Mouse (Mus musculus) forebrain, embryonic 13.5 days (tissue): ENCODE measurements at regions not wholly inside any gene's neighbourhood (a gene's known extent, or its start where the extent isn't known, plus 50 kb on each side); places are given as distances from the start of the nearest gene placed in this dataset.

Experiments used
- ATAC-seq: fragments of 200-750 bp; cut with Nextera tagmentation; 2 replicates; pipeline ENCODE4 v1.8.0; 2017
- H3K27ac ChIP-seq: fragments of 300-500 bp; sonication (generic); 2 replicates; pipeline ENCODE4 v1.5.1; 2015; ENCODE audit warnings: inconsistent platforms, mild to moderate bottlenecking, moderate library complexity
- H3K27me3 ChIP-seq: fragments of 300-500 bp; sonication (generic); 2 replicates; pipeline ENCODE4 v1.6.1; 2015; ENCODE audit warnings: mild to moderate bottlenecking, inconsistent platforms
- H3K36me3 ChIP-seq: fragments of 300-500 bp; sonication (generic); 2 replicates; pipeline ENCODE4 v1.6.1; 2015; ENCODE audit warnings: mild to moderate bottlenecking, inconsistent platforms; ENCODE audit not compliant: poor library complexity, severe bottlenecking
- H3K4me1 ChIP-seq: fragments of 300-500 bp; sonication (generic); 2 replicates; pipeline ENCODE4 v1.6.1; 2015; ENCODE audit warnings: inconsistent platforms
- H3K4me2 ChIP-seq: fragments of 300-500 bp; sonication (generic); 2 replicates; pipeline ENCODE4 v1.6.1; 2015; ENCODE audit warnings: inconsistent platforms, mild to moderate bottlenecking, moderate library complexity
- H3K4me3 ChIP-seq: fragments of 300-500 bp; sonication (generic); 2 replicates; pipeline ENCODE4 v1.5.1; 2015; ENCODE audit warnings: mild to moderate bottlenecking, inconsistent platforms
- H3K9ac ChIP-seq: fragments of 300-500 bp; sonication (generic); 2 replicates; pipeline ENCODE4 v1.6.1; 2015; ENCODE audit warnings: mild to moderate bottlenecking, inconsistent platforms
- H3K9me3 ChIP-seq: fragments of 300-500 bp; sonication (generic); replicated peaks from 2 replicates; pipeline ENCODE4 v1.6.1; 2016; ENCODE audit warnings: inconsistent platforms
- WGBS: fragments of 180-500 bp; shearing (Covaris S2); methylation state at CpG from one replicate; pipeline ENCODE4 v1.1.7; 2015; 5-methylcytosine and 5-hydroxymethylcytosine counted together

DNA sequence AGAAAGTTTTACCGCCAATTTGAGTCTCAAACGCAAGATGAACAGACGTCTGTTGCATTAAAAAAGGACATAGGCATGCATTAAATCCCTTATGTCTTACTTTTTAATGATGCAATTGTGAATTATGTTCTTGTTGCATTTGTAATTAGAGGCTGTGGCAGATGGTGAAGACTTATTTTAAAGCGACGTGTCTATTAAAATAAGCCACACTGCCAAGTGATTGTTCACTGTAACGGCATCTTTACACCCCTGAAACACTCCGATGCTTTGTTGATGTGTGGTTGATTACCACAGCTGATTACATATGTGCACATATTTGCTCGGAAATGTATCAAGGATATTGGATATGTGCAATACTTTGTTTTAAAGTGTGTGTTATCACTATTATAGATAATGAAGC lies 610.2 kb downstream of the Slc4a3 start:
- Histone ChIP-seq H3K4me2 (no peak overlapping the region), H3K36me3 (no peaks in the 10 kb centered on the region), H3K27ac (no peak overlapping the region), H3K4me1 (no peaks in the 10 kb centered on the region; the same call in 1 of the 2 replicates), H3K9ac (no peak overlapping the region), H3K9me3 (no peaks in the 10 kb centered on the region), H3K4me3 (no peak overlapping the region), H3K27me3 (no peaks in the 10 kb centered on the region)
- WGBS: 55% methylated on average over 8 of the region's 8 CpGs
- peak; percentile 27; the same call in 1 of the 2 replicates for ATAC-seq

- Histone ChIP-seq H3K4me2 (no peak overlapping the region), H3K36me3 (no peaks in the 10 kb centered on the region), H3K4me3 (no peak overlapping the region), H3K27ac (no peak overlapping the region), H3K9me3 (no peaks in the 10 kb centered on the region), H3K4me1 (0 out of 2 replicates have a peak, but pooled peaks cover 3% of the 10 kb centered on the region), H3K9ac (no peak overlapping the region), H3K27me3 (no peaks in the 10 kb centered on the region)
- 55% methylated on average over 2 of the region's 2 CpGs for WGBS
- ATAC-seq: no peak
Measured at GRCm38 (mm10) chr1:76167486-76167885, 621.4 kb downstream of the Slc4a3 start.

DNA sequence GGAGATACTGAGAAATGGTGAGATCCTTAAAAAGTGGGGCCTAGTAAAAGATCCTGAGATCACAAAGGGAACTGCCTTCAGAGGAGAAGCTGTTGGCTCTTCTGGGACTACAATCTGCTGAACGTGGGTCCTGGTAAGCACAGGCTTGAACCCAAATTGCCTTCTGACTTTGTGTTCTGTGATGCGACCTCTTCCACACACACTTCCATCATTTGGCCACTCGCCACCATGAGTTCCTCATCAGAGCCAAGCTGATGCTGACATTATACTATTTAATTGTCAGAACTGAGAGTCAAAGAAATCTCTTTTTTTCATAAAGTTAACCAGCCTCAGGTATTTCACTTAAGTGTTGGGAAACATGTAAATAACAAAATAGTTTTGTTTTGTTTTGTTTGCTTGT lies 635.1 kb downstream of the Slc4a3 start:
- Histone ChIP-seq H3K4me1 (no peaks in the 10 kb centered on the region), H3K27ac (no peak overlapping the region), H3K4me2 (no peak overlapping the region), H3K36me3 (no peaks in the 10 kb centered on the region), H3K9me3 (no peaks in the 10 kb centered on the region), H3K9ac (no peak overlapping the region), H3K27me3 (no peaks in the 10 kb centered on the region), H3K4me3 (no peak overlapping the region)
- 84% methylated on average over 3 of the region's 3 CpGs for WGBS
- no peak for ATAC-seq

GRCm38 (mm10) chr1:76194844-76195243 lies 648.8 kb downstream of the Slc4a3 start:
- ATAC-seq: no peak
- H3K9me3 ChIP-seq: no peaks in the 10 kb centered on the region
- H3K36me3 ChIP-seq: no peaks in the 10 kb centered on the region
- 66% methylated on average over 4 of the region's 4 CpGs for WGBS
- H3K27ac ChIP-seq: no peak overlapping the region
- H3K4me3 ChIP-seq: no peak overlapping the region
- no peaks in the 10 kb centered on the region for H3K4me1 ChIP-seq
- H3K27me3 ChIP-seq: no peaks in the 10 kb centered on the region
- H3K4me2 ChIP-seq: no peak overlapping the region
- no peak overlapping the region for H3K9ac ChIP-seq

GRCm38 (mm10) chr1:76197651-76198050 lies 651.6 kb downstream of the Slc4a3 start:
- 86% methylated on average over 3 of the region's 3 CpGs for WGBS
- H3K27ac ChIP-seq: no peak overlapping the region
- H3K9ac ChIP-seq: no peak overlapping the region
- H3K4me2 ChIP-seq: no peak overlapping the region
- no peaks in the 10 kb centered on the region for H3K4me1 ChIP-seq
- H3K9me3 ChIP-seq: no peaks in the 10 kb centered on the region
- ATAC-seq: no peak
- H3K36me3 ChIP-seq: no peaks in the 10 kb centered on the region
- no peaks in the 10 kb centered on the region for H3K27me3 ChIP-seq
- H3K4me3 ChIP-seq: no peak overlapping the region

DNA sequence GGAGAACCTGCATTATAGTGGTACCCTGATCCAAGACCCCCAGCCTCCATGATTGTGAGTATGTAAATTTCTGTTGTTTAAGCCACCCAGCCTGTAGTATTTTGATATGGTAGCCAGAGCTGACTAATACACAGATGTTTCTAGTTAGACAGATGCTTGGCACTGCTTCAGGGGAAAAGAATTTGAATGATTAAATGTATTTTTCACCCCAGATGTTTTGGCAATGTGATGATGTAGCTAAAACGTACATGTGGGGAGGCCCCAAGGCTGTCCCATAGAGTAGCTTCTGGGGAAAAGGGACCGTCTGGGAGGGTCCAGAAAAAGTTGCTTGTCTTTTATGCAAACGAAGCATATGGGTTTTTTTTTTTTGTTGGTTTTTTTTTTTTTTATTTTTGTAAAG lies 654.8 kb downstream of the Slc4a3 start:
- ATAC-seq: no peak
- Histone ChIP-seq H3K4me1 (no peaks in the 10 kb centered on the region), H3K27me3 (no peaks in the 10 kb centered on the region), H3K9me3 (no peaks in the 10 kb centered on the region), H3K4me2 (no peak overlapping the region), H3K36me3 (no peaks in the 10 kb centered on the region), H3K27ac (no peak overlapping the region), H3K4me3 (no peak overlapping the region), H3K9ac (no peak overlapping the region)
- 80% methylated on average over 3 of the region's 3 CpGs for WGBS

- Histone ChIP-seq H3K4me2 (no peak overlapping the region), H3K36me3 (no peaks in the 10 kb centered on the region), H3K27me3 (no peaks in the 10 kb centered on the region), H3K4me3 (no peak overlapping the region), H3K9ac (no peak overlapping the region), H3K4me1 (no peaks in the 10 kb centered on the region), H3K9me3 (no peaks in the 10 kb centered on the region), H3K27ac (no peak overlapping the region)
- no peak for ATAC-seq
- 93% methylated on average over 5 of the region's 5 CpGs for WGBS
Measured at GRCm38 (mm10) chr1:76212486-76212885, 666.4 kb downstream of the Slc4a3 start.

- WGBS: 91% methylated on average over 3 of the region's 3 CpGs
- H3K36me3 ChIP-seq: no peaks in the 10 kb centered on the region
- H3K27ac ChIP-seq: no peak overlapping the region
- no peaks in the 10 kb centered on the region for H3K9me3 ChIP-seq
- peaks cover 10% of the 10 kb centered on the region for H3K4me1 ChIP-seq
- H3K27me3 ChIP-seq: no peaks in the 10 kb centered on the region
- H3K4me3 ChIP-seq: no peak overlapping the region
- no peak for ATAC-seq
- no peak overlapping the region for H3K4me2 ChIP-seq
- no peak overlapping the region for H3K9ac ChIP-seq
Measured at GRCm38 (mm10) chr1:76244721-76245120, 698.7 kb downstream of the Slc4a3 start.

GRCm38 (mm10) chr1:76246181-76246796 lies 700.2 kb downstream of the Slc4a3 start:
- H3K27ac ChIP-seq: no peak overlapping the region
- WGBS: 22% methylated on average over 8 of the region's 8 CpGs
- H3K9me3 ChIP-seq: no peaks in the 10 kb centered on the region
- 0 out of 2 replicates have a peak, but pooled peaks have one; percentile 45 for ATAC-seq
- no peaks in the 10 kb centered on the region for H3K36me3 ChIP-seq
- H3K4me1 ChIP-seq: peaks cover 10% of the 10 kb centered on the region
- no peaks in the 10 kb centered on the region for H3K27me3 ChIP-seq
- 0 out of 2 replicates have a peak overlapping the region, but pooled peaks have one; percentile 6 for H3K4me2 ChIP-seq
- H3K9ac ChIP-seq: 0 out of 2 replicates have a peak overlapping the region, but pooled peaks have one; percentile 19
- no peak overlapping the region for H3K4me3 ChIP-seq

DNA sequence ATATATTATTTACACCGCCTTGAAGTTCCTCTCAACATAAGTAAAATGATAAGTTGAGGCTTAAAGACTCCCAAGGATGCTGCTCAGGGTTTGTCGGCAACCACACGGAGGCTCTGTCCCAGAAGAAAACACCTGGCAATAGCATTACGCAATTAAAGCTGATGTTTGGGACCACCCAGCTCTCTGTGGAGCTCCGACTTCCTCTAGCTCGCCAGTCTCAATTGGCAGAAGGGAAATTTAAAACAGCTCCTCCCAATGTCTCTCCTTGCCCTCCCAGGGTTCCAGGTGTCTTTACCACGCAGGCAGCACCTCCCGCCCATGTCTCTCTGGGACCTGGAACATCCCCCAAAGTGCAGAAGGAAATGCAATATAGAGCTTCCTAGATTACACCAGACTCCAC lies 701.1 kb downstream of the Slc4a3 start:
- no peaks in the 10 kb centered on the region for H3K9me3 ChIP-seq
- H3K9ac ChIP-seq: no peak overlapping the region
- no peak overlapping the region for H3K4me2 ChIP-seq
- H3K27me3 ChIP-seq: no peaks in the 10 kb centered on the region
- WGBS: 74% methylated on average over 8 of the region's 8 CpGs
- H3K36me3 ChIP-seq: no peaks in the 10 kb centered on the region
- H3K27ac ChIP-seq: no peak overlapping the region
- no peak overlapping the region for H3K4me3 ChIP-seq
- ATAC-seq: no peak
- H3K4me1 ChIP-seq: peaks cover 10% of the 10 kb centered on the region

- no peaks in the 10 kb centered on the region for H3K4me1 ChIP-seq
- no peak overlapping the region for H3K4me2 ChIP-seq
- no peaks in the 10 kb centered on the region for H3K27me3 ChIP-seq
- no peaks in the 10 kb centered on the region for H3K36me3 ChIP-seq
- H3K27ac ChIP-seq: no peak overlapping the region
- 70% methylated on average over 4 of the region's 4 CpGs for WGBS
- ATAC-seq: no peak
- no peak overlapping the region for H3K4me3 ChIP-seq
- no peaks in the 10 kb centered on the region for H3K9me3 ChIP-seq
- no peak overlapping the region for H3K9ac ChIP-seq
Measured at GRCm38 (mm10) chr1:76258217-76258616, 712.2 kb downstream of the Slc4a3 start.

- no peak overlapping the region for H3K4me2 ChIP-seq
- H3K27me3 ChIP-seq: no peaks in the 10 kb centered on the region
- ATAC-seq: no peak
- H3K4me1 ChIP-seq: peaks cover 5% of the 10 kb centered on the region; the same call in 1 of the 2 replicates
- no peak overlapping the region for H3K9ac ChIP-seq
- H3K4me3 ChIP-seq: no peak overlapping the region
- 40% methylated on average over 7 of the region's 7 CpGs for WGBS
- no peaks in the 10 kb centered on the region for H3K36me3 ChIP-seq
- H3K9me3 ChIP-seq: no peaks in the 10 kb centered on the region
- H3K27ac ChIP-seq: no peak overlapping the region
Measured at GRCm38 (mm10) chr1:76276148-76276547, 730.1 kb downstream of the Slc4a3 start.

DNA sequence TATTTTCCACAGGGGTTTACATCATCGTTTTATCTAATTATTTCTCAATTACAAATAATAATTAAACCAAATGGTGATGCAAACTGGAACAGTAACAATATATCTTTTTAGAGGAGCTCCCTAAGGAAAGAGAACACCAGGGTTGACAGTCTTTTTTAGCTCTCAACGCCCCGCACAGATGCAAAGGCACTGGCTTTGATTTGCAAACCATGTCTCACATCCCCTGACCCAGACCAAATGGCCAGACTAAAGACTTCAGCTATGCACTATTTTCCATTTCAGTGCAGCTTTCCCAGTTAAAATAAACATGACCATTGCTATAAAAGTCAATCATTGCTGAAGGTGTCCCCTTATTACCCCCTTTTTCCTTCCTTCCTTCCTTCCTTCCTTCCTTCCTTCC lies 730.6 kb downstream of the Slc4a3 start:
- Histone ChIP-seq H3K9me3 (no peaks in the 10 kb centered on the region), H3K27me3 (no peaks in the 10 kb centered on the region), H3K4me2 (no peak overlapping the region), H3K4me3 (no peak overlapping the region), H3K4me1 (peaks cover 5% of the 10 kb centered on the region; the same call in 1 of the 2 replicates), H3K27ac (no peak overlapping the region), H3K36me3 (no peaks in the 10 kb centered on the region), H3K9ac (no peak overlapping the region)
- WGBS: 75% methylated on average over 3 of the region's 3 CpGs
- no peak for ATAC-seq
